Mouse (Mus musculus): Measurements from ENCODE around the gene Olfr434. TPM values are rescaled to one million over a fixed set of nuclear protein-coding genes. Genes with fewer than 3 reads are reported as not detected.
"Not testable (repeated sequence)": the region's sequence is repeated elsewhere in the genome, so short reads cannot be mapped to it uniquely, and the experiment has no call there.

The Olfr434 gene
- polyA plus RNA-seq (2011; ENCODE audit: insufficient read depth, insufficient read length, low replicate concordance, missing spikeins): not detected in 2 replicates

GRCm38 (mm10) chr6:43212873-43213272, at the start of gene Olfr434:
TSS of gene Olfr434 (plus strand) at chr6:43213021.
- H3K4me3 ChIP-seq (replicated peaks; ENCODE audit: control insufficient read depth, low read depth, low read length); H3K4me1 ChIP-seq (ENCODE audit: control insufficient read depth, insufficient read depth, low read length); H3K27ac ChIP-seq (ENCODE audit: control insufficient read depth, insufficient read depth, low read depth, low read length, poor library complexity): not testable (repeated sequence)

GRCm38 (mm10) chr6:43167246-43167645, 45.6 kb upstream of the Olfr434 start:
- H3K4me3 ChIP-seq (replicated peaks; ENCODE audit: control insufficient read depth, low read depth, low read length): no peak overlapping the region
- 79% methylated on average over 4 of the region's 4 CpGs for WGBS
- TF ChIP-seq CTCF (IDR thresholded peaks at IDR 0.05; ENCODE audit: control insufficient read depth, insufficient read depth, low read length): no peak
- no peak for TF ChIP-seq POLR2A (IDR thresholded peaks at IDR 0.05; ENCODE audit: borderline replicate concordance, control insufficient read depth, low read depth, low read length)
- no peak overlapping the region for H3K27ac ChIP-seq (ENCODE audit: control insufficient read depth, insufficient read depth, low read depth, low read length, poor library complexity)
- H3K4me1 ChIP-seq (ENCODE audit: control insufficient read depth, insufficient read depth, low read length): no peaks in the 10 kb centered on the region

- WGBS: 64% methylated on average over 4 of the region's 4 CpGs
- Histone ChIP-seq H3K27ac (ENCODE audit: control insufficient read depth, insufficient read depth, low read depth, low read length, poor library complexity) (no peak within 1 kb of the TSS), H3K4me3 (replicated peaks; ENCODE audit: control insufficient read depth, low read depth, low read length) (no peak within 1 kb of the TSS), H3K4me1 (ENCODE audit: control insufficient read depth, insufficient read depth, low read length) (no peaks in the 10 kb centered on the region)
- TF ChIP-seq CTCF (IDR thresholded peaks at IDR 0.05; ENCODE audit: control insufficient read depth, insufficient read depth, low read length) (no peak), POLR2A (IDR thresholded peaks at IDR 0.05; ENCODE audit: borderline replicate concordance, control insufficient read depth, low read depth, low read length) (no peak)
Measured at GRCm38 (mm10) chr6:43171840-43172239, 41.0 kb upstream of the Olfr434 start, which contains the start of gene Olfr13. TSS of gene Olfr13 (plus strand) at chr6:43172140.

GRCm38 (mm10) chr6:43178129-43178528, 34.7 kb upstream of the Olfr434 start:
- WGBS: 46% methylated on average over 1 of the region's 1 CpGs
- TF ChIP-seq POLR2A (IDR thresholded peaks at IDR 0.05; ENCODE audit: borderline replicate concordance, control insufficient read depth, low read depth, low read length) (no peak), CTCF (IDR thresholded peaks at IDR 0.05; ENCODE audit: control insufficient read depth, insufficient read depth, low read length) (no peak)

GRCm38 (mm10) chr6:43178584-43179501, 34.0 kb upstream of the Olfr434 start:
- WGBS: 65% methylated on average over 6 of the region's 6 CpGs
- TF ChIP-seq POLR2A (IDR thresholded peaks at IDR 0.05; ENCODE audit: borderline replicate concordance, control insufficient read depth, low read depth, low read length) (no peak), CTCF (IDR thresholded peaks at IDR 0.05; ENCODE audit: control insufficient read depth, insufficient read depth, low read length) (no peak)

More at GRCm38 (mm10) chr6:43178129-43178528, 34.7 kb upstream of the Olfr434 start:
- no peak overlapping the region for H3K4me3 ChIP-seq (replicated peaks; ENCODE audit: control insufficient read depth, low read depth, low read length)
- no peaks in the 10 kb centered on the region for H3K4me1 ChIP-seq (ENCODE audit: control insufficient read depth, insufficient read depth, low read length)
- H3K27ac ChIP-seq (ENCODE audit: control insufficient read depth, insufficient read depth, low read depth, low read length, poor library complexity): no peak overlapping the region

GRCm38 (mm10) chr6:43190986-43191385, 21.8 kb upstream of the Olfr434 start:
- no peak overlapping the region for H3K4me3 ChIP-seq (replicated peaks; ENCODE audit: control insufficient read depth, low read depth, low read length)
- WGBS: 75% methylated on average over 3 of the region's 3 CpGs
- TF ChIP-seq CTCF (IDR thresholded peaks at IDR 0.05; ENCODE audit: control insufficient read depth, insufficient read depth, low read length) (no peak), POLR2A (IDR thresholded peaks at IDR 0.05; ENCODE audit: borderline replicate concordance, control insufficient read depth, low read depth, low read length) (no peak)
- H3K4me1 ChIP-seq (ENCODE audit: control insufficient read depth, insufficient read depth, low read length): no peaks in the 10 kb centered on the region
- H3K27ac ChIP-seq (ENCODE audit: control insufficient read depth, insufficient read depth, low read depth, low read length, poor library complexity): no peak overlapping the region

More at GRCm38 (mm10) chr6:43178584-43179501, 34.0 kb upstream of the Olfr434 start:
- no peaks in the 10 kb centered on the region for H3K4me1 ChIP-seq (ENCODE audit: control insufficient read depth, insufficient read depth, low read length)
- H3K27ac ChIP-seq (ENCODE audit: control insufficient read depth, insufficient read depth, low read depth, low read length, poor library complexity): no peak overlapping the region
- H3K4me3 ChIP-seq (replicated peaks; ENCODE audit: control insufficient read depth, low read depth, low read length): no peak overlapping the region

- TF ChIP-seq CTCF (IDR thresholded peaks at IDR 0.05; ENCODE audit: control insufficient read depth, insufficient read depth, low read length) (no peak), POLR2A (IDR thresholded peaks at IDR 0.05; ENCODE audit: borderline replicate concordance, control insufficient read depth, low read depth, low read length) (no peak)
- Histone ChIP-seq H3K27ac (ENCODE audit: control insufficient read depth, insufficient read depth, low read depth, low read length, poor library complexity) (no peak within 1 kb of the TSS), H3K4me1 (ENCODE audit: control insufficient read depth, insufficient read depth, low read length) (no peaks in the 10 kb centered on the region), H3K4me3 (replicated peaks; ENCODE audit: control insufficient read depth, low read depth, low read length) (no peak within 1 kb of the TSS)
Measured at GRCm38 (mm10) chr6:43196781-43197180, 16.0 kb upstream of the Olfr434 start, which contains the start of gene Olfr435. TSS of gene Olfr435 (plus strand) at chr6:43197146.

- Histone ChIP-seq H3K4me1 (ENCODE audit: control insufficient read depth, insufficient read depth, low read length) (no peaks in the 10 kb centered on the region), H3K4me3 (replicated peaks; ENCODE audit: control insufficient read depth, low read depth, low read length) (no peak overlapping the region), H3K27ac (ENCODE audit: control insufficient read depth, insufficient read depth, low read depth, low read length, poor library complexity) (no peak overlapping the region)
- TF ChIP-seq POLR2A (IDR thresholded peaks at IDR 0.05; ENCODE audit: borderline replicate concordance, control insufficient read depth, low read depth, low read length): no peak
- TF ChIP-seq CTCF (IDR thresholded peaks at IDR 0.05; ENCODE audit: control insufficient read depth, insufficient read depth, low read length): no peak
- 57% methylated on average over 3 of the region's 3 CpGs for WGBS
Measured at GRCm38 (mm10) chr6:43198094-43198493, 14.7 kb upstream of the Olfr434 start.
